Mouse (Mus musculus): ENCODE measurements around the gene Gm9732.
"Not testable (repeated sequence)": the region's sequence is repeated elsewhere in the genome, so short reads cannot be mapped to it uniquely, and the experiment has no call there.

The Gm9732 gene

DNA sequence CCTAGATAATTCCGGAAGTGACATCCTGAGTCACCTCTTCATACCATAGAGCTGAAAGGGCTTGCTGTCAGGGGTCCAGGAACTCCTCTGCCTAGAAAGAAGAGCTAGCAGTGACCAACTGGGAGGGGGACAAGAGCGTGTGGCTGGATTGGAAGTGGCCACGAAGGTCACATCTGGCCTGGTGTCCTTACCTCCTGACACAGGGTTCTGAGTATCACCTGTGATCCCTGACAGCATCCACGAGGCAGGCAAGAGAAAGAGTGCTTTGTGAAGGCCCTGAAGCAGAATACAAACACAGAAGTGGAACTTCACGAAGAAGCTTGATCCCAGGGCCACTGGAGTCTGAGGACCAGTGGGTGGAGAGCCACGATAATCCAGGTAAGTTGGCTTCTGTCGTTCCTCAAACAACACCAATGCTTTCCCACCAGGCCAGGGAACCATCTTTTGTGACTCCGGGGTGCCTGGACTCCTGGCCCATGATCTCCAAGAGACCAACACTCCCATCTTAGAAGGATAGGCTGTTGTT lies at the start of gene Gm9732:
Gene Gm9732 (plus strand): TSS at position 51 of the 526 bp plus-strand sequence.
- DNase-seq (ENCODE audit: low spot score) = not testable (repeated sequence)

DNA sequence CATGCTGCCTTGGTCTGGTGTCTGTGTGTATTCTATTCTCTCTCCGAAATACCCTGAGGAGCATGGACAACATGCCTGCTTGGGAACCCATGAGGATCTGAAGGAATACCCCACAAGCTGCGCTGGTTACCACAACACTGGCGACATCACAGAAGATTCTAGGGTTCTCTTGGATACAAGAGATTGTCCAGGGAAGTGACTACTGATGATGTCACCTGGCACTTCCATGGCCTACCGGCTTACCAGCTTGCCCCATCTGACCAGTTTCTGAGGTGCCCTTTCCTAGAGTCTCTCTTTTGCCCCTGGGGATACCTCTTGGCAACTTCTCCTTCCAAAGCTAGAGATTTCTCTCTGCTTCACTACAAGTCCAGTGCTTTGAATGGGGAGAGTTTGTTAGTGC lies 39.6 kb upstream of the Gm9732 start, which contains the start of gene Gm8122:
Gene Gm8122 (minus strand): TSS at position 101 of the 400 bp plus-strand sequence.
- DNase-seq (ENCODE audit: low spot score) = not testable (repeated sequence)

DNA sequence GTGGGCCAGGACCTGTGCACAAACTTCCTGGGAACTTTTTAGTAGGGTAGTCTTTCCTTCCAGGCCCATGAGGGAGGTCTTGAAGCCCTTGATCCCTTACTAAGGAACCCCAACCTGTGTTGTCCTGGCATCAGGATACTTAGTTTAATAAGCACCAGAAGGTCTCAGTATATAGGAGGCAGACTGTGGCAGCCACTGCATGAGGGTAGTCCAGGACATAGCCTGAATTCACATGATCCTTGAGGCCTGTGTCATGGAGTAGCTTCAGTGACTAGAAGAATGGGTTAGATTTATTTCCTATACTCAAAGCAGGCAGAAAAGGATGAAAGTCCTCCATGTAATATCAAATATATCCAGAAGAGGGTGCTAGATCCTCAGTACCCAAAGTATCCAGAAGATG lies 37.1 kb upstream of the Gm9732 start:
- DNase-seq (ENCODE audit: low spot score) = not testable (repeated sequence)

DNA sequence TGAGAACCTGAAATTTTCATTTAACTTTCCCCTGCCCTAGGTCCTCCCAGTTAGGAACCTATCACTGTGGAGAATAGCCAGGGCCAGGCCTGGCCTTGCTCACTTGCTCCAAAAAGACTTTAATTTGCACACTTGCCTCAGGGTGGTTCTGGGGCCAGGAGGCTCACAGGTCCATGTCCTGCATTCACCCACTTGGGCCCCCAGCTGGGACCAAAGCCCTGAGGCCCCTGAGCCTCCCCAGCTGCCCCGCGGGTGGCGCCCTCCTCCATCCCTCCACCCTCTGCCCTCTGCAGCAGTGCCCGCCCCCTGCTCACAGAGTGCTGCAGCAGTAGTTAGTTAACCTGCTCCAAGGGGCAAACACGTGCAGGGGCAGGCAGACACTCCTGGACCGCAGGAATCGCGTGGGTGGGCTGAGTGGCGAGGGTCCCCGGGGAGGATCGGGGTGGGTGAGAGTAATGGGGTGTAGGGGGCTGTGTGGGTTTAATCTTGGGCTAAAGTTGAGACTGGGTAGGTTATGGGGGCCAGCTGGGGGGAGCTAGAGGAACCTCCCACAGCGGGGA lies 25.1 kb upstream of the Gm9732 start:
- DNase-seq (ENCODE audit: low spot score) = not testable (repeated sequence)

DNA sequence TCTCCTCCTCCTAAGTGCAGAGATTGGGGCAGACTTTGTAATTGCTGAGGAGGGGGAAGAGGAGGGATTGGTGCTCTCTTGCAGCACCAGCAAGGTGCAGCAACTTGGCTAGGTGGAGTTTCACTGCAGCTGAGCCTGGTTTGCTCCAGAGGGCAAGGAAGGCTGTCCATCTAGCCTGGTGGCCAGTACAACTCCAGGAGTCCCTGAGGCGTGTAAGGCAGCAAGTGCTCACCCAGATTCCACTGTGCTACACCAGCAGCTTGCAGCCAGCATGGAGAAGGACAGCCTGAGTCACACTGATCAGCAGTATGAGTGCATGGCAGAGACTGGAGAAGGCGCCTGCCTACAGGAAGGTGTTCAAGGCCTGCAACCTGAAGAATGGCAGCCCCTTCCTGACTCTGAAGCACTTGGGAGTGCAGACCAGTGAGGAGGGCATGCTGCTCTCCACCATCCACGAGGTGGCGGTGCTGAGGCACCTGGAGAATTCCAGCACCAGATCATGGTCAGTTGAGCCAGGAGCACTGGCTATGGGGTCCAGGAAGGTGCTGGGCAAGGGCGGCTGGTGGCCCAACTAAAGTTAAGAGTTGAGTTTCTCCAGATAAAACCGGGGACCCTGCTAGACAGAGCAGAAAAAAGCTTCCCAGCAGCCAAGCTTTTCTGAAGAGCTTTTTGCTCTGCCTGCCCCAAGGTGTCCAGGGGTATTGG lies 24.1 kb upstream of the Gm9732 start:
- DNase-seq (ENCODE audit: low spot score) = not testable (repeated sequence)

DNA sequence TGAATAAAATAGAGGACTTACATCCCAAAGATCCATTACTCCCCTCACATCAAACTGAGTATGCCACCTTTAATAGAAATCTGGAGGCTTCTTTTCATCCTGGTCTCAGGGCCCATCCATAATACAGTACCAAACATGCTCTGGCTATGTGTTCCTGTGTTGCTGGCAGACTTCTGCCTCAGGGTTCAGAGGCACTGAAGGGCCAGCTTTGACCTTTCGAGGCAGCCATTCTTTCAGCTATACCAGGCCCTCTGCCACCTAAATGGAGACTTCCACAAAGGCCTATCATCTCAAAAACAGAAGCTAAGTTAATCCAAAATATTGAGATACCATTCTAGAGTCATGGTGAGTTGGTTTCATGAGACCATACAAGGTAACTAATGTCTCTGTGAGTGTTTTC lies 18.3 kb upstream of the Gm9732 start:
- DNase-seq (ENCODE audit: low spot score) = not testable (repeated sequence)

DNA sequence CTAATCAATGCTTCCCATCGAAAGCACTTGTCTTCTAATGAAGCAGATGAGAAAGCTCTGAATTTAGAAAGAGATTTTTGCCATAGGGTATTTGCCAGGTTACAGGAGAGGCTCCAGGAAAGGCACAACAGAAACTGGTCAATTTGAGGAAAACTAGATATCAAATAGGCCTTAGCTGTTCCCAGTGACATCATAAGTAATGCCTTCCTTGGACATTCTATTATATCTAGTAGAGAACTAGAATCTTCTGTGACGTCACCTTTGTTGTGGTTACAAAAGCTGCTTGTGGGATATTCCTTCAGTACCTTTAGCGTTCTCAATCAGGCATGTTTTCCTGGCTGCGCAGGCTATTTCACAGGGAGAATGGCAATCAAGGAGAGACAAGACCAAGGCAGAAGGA lies 16.5 kb upstream of the Gm9732 start, which contains the start of gene Gm8126:
Gene Gm8126 (plus strand): TSS at position 301 of the 400 bp plus-strand sequence.
- DNase-seq (ENCODE audit: low spot score) = not testable (repeated sequence)

DNA sequence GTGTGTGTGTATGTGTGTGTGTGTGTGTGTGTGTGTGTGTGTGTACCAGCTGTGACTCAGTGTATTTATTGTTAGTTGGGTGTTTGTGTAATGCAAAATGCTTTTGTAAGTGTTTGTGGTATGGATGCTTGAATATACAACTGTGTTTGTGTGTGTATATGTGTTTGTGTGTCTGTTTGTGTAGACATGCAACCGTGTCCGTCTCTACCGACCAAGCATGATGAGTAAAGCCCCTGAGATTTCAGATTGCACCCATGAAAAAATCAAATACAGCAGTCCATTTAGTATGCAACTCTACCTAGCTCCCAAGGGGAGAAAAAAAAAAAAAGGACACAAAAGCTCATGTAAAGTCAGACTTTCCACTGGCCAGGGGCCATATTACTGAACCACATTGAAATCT lies 11.4 kb upstream of the Gm9732 start:
- not testable (repeated sequence) for DNase-seq (ENCODE audit: low spot score)

DNA sequence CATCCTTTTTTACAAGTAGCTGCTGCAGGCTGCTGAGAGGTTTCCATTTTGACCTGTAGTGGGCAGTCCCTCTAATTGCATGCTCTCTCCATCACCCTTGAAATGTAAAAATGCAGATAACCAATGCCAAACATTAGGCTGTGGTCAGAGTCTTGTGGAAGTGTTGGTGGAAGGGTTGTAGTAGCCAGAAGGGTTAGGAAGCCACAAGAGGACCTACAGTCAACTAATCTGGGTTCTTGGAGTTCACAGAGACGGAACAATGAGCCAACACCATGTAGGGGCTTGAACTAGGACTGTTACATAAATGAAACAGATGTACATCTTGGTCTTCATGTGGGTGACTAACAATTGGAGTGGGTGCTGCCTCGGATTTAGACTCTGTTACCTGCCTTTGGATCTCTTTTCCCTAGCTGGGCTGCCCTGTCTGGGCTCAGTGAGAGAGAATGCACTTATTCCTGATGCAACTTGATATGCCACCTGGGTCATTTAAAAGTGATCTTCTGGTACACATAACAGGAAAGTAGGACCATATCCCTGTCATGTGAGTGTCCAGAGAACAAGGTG lies 6.2 kb upstream of the Gm9732 start:
- not testable (repeated sequence) for DNase-seq (ENCODE audit: low spot score)

DNA sequence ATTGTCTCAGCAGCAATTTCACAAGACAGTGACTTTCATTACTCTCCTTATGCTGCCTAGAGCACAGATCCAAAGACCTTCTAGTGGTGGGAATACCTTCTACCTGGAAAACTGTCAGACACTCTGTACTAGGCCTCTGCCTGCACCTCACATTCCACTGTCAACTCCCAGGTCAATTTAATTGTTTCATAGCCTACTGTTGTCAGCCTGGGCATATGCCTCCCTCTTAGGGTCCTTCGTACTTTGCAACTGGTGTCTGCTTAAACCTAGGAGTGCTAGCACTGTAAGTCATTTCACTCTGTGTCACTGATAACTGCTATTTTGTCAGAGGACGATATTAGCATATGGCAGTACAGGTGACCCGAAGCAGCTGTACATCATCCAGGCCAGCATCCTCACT lies 5.6 kb upstream of the Gm9732 start:
- DNase-seq (ENCODE audit: low spot score) = not testable (repeated sequence)

DNA sequence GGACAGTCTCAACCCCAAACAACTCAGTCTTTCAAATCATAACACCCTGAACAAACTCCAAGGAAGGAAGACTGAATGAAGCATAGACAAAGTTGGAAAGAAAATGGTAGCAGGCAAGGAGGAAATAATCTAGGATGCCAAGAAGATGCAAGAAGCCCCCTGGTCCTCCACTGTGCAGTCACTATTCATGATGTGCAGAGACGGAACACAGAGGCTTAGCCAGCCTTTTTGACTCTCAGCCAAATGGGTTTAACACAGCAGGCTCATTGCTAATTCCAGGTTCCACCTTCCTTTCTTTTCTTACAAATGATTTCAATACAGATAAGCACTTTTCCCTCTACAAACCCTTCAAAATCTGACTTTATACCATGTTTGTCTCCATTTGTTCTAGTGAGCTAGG lies 1.7 kb upstream of the Gm9732 start:
- not testable (repeated sequence) for DNase-seq (ENCODE audit: low spot score)

DNA sequence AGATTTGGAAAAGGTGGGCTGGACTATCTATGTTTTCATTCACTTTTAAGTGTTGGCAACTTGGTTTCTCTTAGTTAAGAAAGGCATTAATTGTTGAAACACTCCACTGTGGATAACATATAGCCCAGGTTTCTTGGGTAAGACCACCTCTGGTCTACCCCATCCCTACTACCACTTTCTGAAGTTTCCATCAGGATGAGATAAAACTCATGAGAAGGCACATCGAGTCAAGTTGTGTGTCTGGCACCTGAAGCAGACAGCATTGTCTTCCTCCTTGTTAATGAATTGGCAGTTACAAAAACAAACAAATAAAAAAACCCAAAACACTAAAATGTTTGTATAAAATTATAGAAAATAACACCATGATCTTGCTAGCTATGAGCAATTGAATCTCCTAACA lies 916 bp downstream of the Gm9732 start:
- not testable (repeated sequence) for DNase-seq (ENCODE audit: low spot score)

DNA sequence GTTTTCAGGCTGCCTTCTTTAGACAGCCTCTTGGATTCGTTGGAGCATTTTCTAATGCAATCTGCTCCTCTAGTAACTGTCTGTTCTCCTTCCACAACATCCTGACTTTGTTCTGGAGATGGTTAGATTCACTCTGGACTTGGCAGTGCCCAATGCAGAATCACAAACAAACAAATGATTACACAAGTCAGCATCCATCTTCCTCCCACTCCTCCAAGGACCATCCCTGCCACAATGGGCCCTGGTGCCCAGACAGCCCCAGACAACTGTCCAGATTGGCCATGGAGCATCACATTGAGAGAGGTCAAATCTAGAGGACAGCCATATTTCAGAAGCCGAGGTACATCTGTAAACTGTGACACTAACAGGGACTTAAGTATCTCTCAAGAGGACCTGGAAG lies 2.6 kb downstream of the Gm9732 start:
- not testable (repeated sequence) for DNase-seq (ENCODE audit: low spot score)

DNA sequence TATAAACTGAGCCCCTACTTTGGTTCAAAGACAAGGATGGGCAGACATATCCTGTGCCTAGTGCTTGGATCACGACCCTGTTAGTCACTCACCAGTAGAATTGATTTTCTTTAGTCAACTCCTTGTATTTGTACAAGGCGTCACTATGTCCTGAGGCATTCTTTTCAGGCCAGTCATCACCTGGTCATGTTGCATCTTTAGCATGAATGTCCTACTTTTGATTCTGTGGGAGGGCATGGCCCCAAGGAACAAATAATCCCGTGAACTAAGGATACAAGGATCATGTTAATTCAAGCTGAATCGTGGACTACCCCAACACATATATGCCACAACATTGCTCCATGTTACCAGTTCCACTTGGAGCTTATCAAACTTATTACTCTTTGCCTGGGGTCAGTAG lies 3.3 kb downstream of the Gm9732 start:
- DNase-seq (ENCODE audit: low spot score) = not testable (repeated sequence)

DNA sequence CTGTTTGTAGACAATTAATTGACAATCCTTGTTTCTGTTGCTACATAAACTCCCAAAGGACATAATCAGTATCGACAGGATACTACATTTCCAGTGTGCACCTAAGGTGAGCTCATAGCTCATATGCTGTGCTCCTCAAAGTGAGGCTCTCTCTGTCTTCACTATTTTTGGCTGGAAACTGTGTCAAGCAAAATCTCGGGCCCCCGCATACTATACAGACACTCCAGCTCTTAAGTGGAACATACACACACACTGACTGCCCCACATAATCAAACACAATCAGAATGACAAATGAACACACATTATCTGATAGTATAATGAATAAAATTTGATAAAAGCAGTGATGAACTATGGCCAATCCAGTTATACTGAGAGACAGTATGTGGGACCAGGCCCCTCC lies 3.8 kb downstream of the Gm9732 start:
- not testable (repeated sequence) for DNase-seq (ENCODE audit: low spot score)

DNA sequence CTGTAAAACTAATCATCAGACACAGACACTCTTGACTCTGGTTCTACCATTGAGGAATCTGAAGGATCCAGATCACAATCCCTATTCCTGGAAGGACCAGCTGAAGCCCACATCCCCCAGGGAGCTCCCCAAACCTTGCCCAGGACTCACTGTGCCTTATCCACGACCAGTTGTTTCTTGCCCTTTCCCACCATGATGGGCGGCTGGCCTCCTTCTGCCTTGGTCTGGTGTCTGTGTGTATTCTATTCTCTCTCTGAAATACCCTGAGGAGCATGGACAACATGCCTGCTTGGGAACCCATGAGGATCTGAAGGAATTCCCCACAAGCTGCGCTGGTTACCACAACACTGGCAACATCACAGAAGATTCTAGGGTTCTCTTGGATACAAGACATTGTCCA lies 18.7 kb downstream of the Gm9732 start, which contains the start of gene Gm8127:
Gene Gm8127 (minus strand): TSS at position 330 of the 400 bp plus-strand sequence.
- DNase-seq (ENCODE audit: low spot score) = not testable (repeated sequence)

DNA sequence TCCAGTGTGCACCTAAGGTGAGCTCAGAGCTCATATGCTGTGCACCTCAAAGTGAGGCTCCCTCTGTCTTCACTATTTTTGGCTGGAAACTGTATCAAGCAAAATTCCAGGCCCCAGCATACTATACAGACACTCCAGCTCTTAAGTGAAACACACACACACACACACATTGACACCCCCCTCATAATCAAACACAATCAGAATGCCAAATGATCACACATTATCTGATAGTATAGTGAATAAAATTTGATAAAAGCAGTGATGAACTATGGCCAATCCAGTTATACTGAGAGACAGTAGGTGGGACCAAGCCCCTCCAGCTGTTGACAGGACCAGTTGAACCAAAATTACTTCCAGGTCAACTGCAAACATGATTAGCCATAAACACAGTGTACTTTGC lies 44.7 kb downstream of the Gm9732 start:
- DNase-seq (ENCODE audit: low spot score) = not testable (repeated sequence)

DNA sequence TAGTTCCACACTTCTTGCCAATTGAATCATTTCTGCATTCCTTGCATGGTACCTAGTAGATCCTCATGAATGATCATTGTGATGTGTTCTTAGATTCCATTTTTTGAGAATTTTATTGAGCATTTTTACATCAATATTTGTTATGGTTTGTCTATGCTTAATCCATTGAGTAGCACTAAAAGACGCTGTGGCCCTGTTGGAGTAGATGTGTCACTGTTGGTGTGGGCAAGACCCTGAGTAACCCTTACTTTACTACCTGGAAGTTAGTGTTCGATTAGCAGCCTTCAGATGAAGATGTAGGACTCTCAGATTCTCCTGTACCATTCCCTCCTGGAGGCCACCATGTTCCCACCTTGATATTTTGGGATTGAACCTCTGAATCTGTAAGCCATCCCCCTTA lies 53.8 kb downstream of the Gm9732 start:
- DNase-seq (ENCODE audit: low spot score) = not testable (repeated sequence)

DNA sequence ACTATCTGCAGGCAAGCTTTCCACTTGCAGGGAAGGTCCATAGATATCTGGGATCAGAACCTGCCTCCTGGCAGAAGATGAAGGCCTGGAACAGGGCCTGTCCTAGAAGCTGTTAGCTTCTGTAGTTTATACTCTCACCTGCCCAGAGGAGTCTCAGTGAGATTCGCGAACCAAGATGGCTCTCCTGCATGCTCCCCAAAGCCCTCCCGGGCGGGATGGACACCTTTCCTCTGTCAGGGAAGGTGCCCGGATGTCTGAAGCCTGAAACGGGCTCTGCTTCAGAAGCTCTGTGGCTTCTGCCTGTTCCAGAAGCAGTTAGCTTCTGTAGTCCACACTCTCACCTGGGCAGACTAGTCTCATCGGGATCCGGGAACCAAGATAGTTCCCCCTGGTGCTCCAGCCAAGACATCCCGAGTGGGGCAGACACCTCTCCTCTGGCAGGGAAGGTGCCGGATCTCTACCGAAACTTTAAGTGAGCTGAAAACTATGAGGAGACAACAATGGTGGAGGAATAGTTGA lies 56.6 kb downstream of the Gm9732 start:
- not testable (repeated sequence) for DNase-seq (ENCODE audit: low spot score)

DNA sequence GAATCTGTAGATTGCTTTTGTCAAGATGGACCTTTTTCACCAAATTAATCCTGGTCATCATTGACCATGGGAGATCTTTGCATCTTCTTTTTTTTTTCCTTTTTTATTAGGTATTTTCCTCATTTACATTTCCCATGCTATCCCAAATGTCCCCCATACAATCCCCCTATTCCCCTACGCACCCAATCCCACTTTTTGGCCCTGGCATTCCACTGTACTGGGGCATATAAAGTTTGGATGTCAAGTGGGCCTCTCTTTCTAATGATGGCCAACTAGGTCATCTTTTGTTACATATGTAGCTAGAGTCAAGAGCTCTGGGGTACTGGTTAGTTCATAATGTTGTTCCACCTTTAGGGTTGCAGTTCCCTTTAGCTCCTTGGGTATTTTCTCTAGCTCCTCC lies 62.8 kb downstream of the Gm9732 start:
- DNase-seq (ENCODE audit: low spot score) = not testable (repeated sequence)

DNA sequence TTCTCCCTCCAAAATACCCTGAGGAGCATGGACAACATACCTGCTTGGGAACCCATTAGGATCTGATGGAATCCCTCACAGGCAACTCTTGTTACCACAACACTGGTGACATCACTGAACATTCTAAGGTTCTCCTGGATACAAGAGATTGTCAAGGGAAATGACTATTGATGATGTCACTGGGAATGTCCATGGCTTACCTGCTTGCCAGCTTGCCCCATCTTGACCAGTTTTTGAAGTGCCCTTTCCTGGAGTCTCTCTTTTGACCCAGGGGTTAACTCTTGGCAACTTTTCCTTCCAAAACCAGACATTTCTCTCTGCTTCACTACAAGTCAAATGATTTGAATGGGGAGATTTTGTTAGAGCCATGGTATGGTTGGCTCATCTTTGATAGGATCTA lies 72.9 kb downstream of the Gm9732 start, which contains the start of gene 1700001F09Rik:
Gene 1700001F09Rik (minus strand): TSS at position 101 of the 400 bp plus-strand sequence.
- DNase-seq (ENCODE audit: low spot score) = not testable (repeated sequence)

DNA sequence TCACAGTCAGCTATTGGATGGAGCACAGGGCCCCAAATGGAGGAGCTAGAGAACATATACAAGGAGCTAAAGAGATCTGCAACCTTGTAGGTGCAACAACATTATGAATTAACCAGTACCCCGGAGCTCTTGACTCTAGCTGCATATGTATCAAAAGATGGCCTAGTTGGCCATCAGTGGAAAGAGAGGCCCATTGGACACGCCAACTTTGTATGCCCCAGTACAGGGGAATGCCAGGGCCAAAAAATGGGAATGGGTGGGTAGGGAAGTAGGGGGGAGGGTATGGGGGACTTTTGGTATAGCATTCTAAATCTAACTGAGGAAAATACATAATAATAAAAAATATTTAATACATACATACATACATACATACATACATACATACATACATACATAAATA lies 78.1 kb downstream of the Gm9732 start:
- not testable (repeated sequence) for DNase-seq (ENCODE audit: low spot score)
